Mouse (Mus musculus): ENCODE measurements around the gene Cd82.

Cd82 gene

DNA sequence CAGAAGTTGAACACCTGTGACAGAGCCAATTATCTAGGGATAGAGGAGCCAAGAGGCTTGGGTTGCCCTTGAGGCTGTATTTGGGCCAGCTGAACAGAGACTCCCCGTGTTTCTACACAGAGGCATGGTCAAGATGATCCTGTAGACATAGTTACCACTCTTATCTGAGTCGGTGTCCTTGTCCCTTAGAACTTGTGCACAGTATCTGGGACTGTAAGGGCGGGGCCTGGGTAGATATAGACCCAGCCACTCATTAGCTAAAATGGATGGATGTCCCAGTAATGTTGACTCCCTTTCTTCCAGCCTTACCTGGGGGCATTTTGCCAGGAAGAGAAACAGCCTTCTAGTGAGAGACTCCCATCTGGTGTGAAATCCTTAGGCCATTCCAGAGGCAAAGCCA, 3.4 kb upstream of the Cd82 start:
- DNase-seq (ENCODE audit: low spot score): no peak

DNA sequence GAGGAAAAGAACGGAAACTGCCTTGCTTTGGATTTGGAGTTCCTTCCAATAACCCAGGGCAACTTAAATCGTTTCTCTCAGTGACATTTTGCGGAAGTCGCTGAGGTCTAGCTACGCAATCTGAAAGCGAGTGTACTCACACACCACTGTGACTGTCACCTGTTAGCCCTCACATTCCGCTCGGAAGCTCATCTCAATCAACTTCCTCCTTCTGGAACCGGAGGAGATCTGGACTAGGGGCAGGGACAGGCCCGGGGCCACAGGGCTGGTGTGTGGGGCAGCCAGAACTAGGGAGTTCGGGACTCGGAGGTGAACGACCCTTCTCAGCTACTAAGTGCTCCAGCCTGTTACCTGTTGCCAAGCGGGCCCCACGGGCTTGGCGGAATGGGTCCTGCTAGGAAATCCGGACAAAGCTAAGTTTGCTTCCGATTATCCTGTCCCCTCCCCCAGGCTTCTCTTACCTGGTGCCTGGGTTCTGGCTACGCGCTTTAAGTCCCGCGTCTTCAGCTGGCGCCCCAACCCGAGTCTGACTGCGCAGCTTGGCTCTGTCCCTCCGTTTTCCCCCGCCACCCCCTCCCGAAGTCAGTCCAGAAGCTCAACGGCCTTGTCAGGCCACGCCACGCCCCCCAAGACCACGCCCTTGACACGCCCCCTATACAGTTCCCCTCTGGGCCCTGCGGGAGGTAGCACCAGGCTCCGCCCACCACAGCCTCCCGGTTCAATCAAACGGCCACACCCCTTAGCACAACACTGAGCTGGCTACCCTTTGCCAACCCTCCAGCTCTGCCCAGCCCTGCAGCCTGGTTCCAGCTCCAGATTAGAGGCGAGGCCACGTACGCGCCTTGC, 848 bp downstream of the Cd82 start:
- peak; percentile 96 for DNase-seq (ENCODE audit: low spot score)

GRCm38 (mm10) chr2:93460786-93461469, 2.0 kb downstream of the Cd82 start:
- no peak for DNase-seq (ENCODE audit: low spot score)

DNA sequence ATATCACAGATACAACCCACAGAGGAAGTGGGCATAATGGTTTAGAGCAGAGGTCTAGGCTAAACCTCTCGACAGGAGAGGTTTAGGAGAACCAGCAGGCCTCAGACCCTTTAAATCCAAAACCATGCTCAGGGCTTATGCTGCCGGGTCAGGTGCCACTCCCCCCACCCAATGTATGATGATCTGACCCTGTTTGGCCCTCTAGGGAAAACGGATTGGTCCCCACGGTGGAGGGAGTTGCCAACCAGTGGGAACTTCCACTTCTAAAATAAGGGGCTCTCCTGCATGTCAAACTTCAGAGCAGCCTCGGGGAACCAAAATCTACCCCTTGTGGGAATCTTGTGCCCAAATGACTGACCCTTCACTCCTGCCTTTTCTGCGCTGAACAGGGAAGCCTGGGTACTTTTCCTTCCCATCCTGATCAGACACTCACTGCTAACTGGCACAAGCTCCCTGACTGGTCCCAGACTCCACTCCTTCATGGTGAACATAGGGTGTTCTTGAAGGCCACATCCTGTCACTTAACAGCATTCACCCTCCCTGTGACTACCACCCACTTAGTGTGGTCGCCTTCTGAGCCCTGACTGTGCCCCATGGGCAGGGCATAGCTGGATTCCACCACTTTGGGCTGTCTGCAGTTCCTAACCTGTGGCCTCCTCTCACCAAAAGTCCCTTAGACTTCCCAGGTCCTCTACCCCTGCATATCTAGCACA, 3.6 kb downstream of the Cd82 start:
- no peak for DNase-seq (ENCODE audit: low spot score)

DNA sequence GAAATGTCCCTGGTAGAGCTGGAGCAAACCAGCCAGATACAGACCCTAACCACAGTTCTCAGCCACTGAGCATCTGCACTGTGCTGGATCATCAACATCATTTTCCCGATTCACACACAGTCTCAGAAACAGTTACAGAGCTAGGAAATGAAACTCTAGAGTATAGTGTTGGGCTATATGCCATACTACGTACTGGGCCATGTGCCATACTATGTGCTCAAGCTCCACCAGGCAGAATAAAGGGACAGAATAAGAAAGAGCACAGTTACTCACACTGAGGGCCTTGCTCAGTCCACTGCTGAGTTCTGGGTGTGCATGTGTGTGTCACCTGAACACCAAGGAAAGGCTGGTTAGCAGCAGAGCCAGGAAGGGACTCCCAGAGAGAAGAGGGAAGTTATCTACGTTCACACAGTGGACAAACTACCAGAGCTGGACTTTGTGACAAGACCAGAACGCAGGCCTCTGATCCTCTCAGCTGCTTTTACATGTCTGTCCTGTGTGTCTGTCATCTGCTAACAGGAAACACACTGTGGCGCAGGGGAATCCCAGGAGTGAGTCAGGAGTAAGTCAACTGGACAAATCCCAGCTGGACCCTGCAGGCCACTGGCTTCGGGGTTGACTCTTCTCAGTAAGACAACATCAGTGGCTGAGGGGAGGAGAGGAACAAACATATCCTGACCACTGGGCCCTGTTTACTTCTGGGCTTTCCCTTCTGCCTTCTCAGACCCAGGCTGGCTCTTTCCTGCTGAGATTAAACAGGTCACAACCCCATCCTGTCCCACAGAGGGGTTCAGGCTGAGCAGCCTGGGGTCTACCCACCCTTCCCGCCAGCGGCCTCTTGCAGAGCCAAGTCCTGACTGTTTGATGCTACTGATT, 4.4 kb downstream of the Cd82 start:
- DNase-seq (ENCODE audit: low spot score): peak; percentile 43

DNA sequence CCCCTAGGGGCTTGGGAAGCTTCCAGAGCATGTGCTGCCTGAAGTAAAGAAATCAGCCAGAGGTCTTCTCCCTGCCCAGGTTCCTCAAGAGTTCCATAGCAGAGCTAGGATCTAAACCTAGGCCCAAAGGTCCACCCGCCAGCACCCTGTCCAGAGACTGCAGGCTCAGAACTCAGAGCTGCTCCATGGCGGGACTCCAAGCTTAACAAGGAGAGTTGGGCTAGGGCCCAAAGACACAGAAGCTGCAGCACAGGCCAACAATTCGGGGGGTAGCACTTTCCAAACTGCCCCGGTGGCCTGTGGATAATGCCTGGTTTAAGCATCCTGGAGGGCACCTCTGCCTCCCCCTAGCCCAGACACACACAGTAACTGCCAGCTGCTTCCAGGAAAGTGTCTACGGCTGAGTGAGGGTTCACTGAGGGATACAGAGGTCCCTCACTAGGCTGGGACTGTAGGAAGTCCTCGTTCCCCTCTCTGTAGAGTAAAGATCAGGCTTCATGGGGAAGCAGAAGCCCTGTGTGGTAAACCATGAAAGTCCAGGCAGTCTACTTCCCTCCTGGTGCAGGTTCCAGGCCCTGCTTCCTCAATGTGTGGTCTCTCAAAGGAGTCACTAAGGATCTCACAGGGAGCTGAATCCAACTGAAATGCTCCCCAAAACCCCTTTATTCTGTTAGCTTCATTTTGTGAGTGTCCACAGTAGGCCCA, 5.4 kb downstream of the Cd82 start:
- DNase-seq (ENCODE audit: low spot score): no peak

GRCm38 (mm10) chr2:93456140-93456539, 6.8 kb downstream of the Cd82 start:
- no peak for DNase-seq (ENCODE audit: low spot score)

DNA sequence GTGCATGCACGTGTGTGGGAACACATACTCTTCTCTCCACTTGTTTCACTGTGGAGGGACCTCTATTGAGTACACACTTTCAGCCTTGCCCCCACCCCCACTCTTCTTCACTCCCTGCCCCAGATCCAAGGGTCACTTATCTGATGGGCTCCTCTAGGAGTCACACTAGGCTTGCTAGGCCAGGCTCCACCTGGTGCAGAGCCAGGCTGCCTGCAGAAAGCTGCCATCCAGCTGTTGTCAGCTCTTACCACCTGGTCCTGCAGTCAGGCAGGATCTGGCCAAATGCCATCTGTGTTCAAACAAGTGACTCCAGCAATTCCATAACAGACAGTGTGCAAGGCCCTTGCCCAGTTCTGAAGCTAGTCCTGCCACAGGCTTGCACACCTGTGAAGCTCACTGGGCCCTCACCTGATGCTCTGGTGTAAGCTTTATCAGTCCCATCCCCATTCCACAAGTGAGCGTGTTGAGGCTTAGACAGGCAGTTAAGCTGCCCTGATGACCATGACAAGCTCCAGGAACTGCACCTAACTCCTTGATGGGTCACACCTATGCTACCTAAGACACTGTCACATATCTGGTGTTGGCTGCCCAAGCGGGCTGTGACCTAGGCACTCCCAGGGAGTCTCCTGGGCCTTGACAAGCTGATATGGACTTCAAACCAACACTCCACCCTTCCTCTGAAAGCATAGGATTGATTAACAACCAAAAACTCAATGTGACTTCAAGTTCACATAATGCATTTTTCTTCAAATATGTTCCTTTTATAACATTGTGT, 7.9 kb downstream of the Cd82 start:
- DNase-seq (ENCODE audit: low spot score): no peak

DNA sequence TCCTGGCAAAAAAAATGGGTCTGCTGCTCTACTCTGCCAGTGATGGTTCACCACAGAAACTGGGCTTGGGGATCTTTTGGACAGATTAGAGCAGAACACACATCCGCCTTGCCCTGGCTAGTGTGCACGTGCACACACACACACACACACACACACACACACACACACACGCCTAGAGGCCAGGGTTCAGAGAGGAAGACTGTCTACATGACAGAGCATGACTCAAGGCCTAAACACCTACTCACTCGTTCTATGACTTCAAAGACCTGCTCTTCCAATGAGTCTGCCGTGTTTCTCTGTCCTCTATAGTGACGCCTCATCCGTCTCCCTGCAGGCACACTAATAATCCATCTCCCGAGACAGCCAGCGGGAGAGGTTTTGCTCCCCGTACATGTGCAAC, 8.6 kb downstream of the Cd82 start:
- no peak for DNase-seq (ENCODE audit: low spot score)

DNA sequence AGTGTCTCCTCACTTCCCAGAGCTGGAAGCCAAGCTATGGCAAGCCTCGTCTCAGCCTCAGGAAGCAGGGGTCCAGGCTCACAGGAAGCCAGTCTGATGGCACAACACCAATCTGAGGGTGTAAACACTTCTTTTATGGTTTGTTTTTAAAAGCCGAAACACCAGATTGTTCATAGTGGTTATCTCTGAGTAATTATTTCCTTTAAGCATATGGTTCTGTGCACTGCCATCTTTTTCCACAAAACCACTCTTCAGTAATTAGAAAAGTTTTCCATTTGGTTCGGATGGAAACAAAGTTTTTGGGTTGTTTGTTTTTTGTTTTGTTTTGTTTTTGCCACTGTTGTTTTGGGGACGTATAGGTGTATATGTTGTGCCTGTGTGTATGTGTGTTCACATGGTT, 9.9 kb downstream of the Cd82 start:
- no peak for DNase-seq (ENCODE audit: low spot score)

DNA sequence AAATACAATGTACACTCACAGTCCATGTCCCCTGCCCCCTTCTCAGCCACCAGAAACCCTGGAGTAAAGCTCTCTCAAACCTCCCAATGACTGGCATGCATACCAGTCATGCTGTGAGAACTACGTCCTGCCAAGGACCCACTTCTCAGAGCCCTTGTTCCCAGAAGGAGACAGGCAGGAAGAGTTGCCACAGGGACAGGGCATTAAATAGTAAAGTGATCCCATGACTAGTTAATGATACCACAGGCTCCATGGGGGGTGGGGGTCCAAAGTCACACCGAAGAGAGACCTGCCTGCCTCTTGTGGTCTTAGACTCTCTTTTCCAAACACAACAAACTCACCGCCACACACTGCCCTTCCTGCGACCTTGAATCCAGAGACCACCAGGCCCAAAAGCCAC, 10.4 kb downstream of the Cd82 start:
- no peak for DNase-seq (ENCODE audit: low spot score)

- DNase-seq (ENCODE audit: low spot score): no peak
Observed at GRCm38 (mm10) chr2:93452057-93452456, 10.9 kb downstream of the Cd82 start.

DNA sequence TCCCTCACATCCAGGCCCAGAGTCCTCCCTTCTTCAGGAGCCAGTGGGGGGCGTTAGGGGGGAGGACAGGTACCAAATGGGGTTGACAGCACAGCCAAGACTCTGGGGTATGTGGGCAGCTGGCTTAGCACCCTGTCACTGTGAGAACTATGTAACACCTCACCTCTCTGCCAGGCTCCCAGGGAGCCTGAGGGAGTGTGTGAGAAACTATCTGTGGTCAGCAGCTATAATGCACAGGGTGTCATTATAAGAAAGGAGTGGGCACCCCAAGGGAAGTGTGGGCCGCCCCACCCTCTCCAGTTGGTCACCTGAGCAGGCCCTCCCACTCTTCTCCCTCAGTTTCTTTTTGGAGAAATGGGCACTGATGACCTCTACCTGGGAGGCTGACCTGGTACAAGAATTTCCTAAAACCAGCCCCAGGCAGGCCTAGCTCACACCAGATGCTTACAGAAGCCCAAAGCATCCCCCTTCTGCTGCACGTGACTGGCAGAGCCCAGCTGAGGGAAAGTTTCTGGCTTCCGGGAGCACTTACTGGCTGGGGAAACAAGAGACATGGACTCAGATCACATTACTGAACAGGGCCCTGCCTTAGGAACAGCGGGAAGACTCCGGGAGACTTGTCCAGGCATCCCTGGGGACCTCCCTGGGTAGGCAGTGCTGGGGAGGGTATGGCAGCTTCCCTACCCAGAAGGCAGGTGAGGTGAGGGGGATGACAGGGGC, 11.6 kb downstream of the Cd82 start:
- DNase-seq (ENCODE audit: low spot score): no peak

DNA sequence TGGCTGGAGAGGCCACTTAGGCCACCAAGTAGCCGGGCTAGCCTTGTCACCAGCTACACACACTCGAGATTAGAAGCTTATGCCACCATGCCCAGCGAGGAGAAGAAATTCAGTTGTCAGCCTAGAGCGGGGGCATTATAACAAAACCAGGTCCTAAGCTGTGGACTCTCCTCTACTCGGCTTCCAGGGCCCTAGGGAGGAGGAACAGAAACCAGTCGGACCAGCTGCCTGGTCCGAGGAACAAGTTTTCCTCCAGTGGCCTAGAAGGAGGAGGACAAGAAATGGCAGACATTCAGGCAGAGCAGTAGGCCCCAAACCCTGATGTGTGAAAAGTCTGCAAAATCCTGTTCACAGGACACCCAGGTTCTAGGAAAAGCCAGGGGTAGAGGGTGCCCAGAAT, 12.2 kb downstream of the Cd82 start:
- DNase-seq (ENCODE audit: low spot score): no peak

DNA sequence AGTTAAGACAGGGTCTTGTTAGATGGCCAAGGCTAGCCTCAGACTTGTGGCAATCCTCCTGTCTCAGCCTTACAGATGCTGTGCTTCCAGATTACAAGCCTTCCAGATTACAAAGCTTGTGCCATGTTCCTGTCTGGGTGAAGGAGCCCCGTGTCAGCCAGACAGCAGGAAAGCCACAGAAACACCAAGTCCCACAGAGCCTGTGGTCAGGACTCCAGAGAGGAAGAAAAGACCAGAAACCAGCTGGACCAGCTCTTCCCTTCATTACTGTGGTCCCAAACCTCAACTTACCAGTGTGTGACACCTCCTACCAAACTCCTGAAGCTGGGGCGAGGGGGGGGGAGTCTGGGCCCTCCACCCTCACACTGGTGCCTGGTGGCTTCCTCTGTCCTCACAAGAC, 13.3 kb downstream of the Cd82 start:
- no peak for DNase-seq (ENCODE audit: low spot score)

- DNase-seq (ENCODE audit: low spot score): no peak
Observed at GRCm38 (mm10) chr2:93448774-93449173, 14.2 kb downstream of the Cd82 start.

- no peak for DNase-seq (ENCODE audit: low spot score)
Observed at GRCm38 (mm10) chr2:93447500-93448249, 15.3 kb downstream of the Cd82 start.

GRCm38 (mm10) chr2:93446606-93447353, 16.2 kb downstream of the Cd82 start:
- no peak for DNase-seq (ENCODE audit: low spot score)

Data from testis, postnatal 14 days (tissue).